Mouse (Mus musculus) right cerebral cortex, postnatal 10 days (tissue): ENCODE measurements around the gene Zfhx3.

Experiments
- DNase-seq, 2 experiments: peaks; one replicate each; pipeline ENCODE4 v3.0.0; 2021; ENCODE audit warnings: low spot score in 2 of 2

The Zfhx3 gene

GRCm38 (mm10) chr8:108715416-108715948 is 773.0 kb downstream of the Zfhx3 start:
- no peak for DNase-seq

- DNase-seq: no peak
These were observed 773.9 kb downstream of the Zfhx3 start for GRCm38 (mm10) chr8:108716291-108716811.

GRCm38 (mm10) chr8:108717545-108717944 is 775.1 kb downstream of the Zfhx3 start:
- DNase-seq: no peak

- no peak for DNase-seq
These were observed 775.6 kb downstream of the Zfhx3 start for GRCm38 (mm10) chr8:108718031-108718430.

GRCm38 (mm10) chr8:108720840-108721239 is 778.4 kb downstream of the Zfhx3 start:
- no peak for DNase-seq

- peak; percentile 75 to 79 for DNase-seq
These were observed 780.4 kb downstream of the Zfhx3 start for GRCm38 (mm10) chr8:108722671-108723513.

GRCm38 (mm10) chr8:108723636-108724035 is 781.2 kb downstream of the Zfhx3 start:
- DNase-seq: no peak

GRCm38 (mm10) chr8:108724818-108725506 is 782.5 kb downstream of the Zfhx3 start:
- DNase-seq: no peak

- DNase-seq: no peak
These were observed 783.2 kb downstream of the Zfhx3 start for GRCm38 (mm10) chr8:108725631-108726030.

- no peak for DNase-seq
These were observed 784.2 kb downstream of the Zfhx3 start for GRCm38 (mm10) chr8:108726541-108727241.

- DNase-seq: no peak
These were observed 786.7 kb downstream of the Zfhx3 start for GRCm38 (mm10) chr8:108729169-108729568.

- no peak for DNase-seq
These were observed 787.4 kb downstream of the Zfhx3 start for GRCm38 (mm10) chr8:108729667-108730329.

- no peak for DNase-seq
These were observed 788.5 kb downstream of the Zfhx3 start for GRCm38 (mm10) chr8:108730907-108731440.

- DNase-seq: no peak
These were observed 790.1 kb downstream of the Zfhx3 start for GRCm38 (mm10) chr8:108732500-108732899.

GRCm38 (mm10) chr8:108733385-108733784 is 790.9 kb downstream of the Zfhx3 start:
- no peak for DNase-seq

- no peak for DNase-seq
These were observed 794.0 kb downstream of the Zfhx3 start for GRCm38 (mm10) chr8:108736442-108736841.

GRCm38 (mm10) chr8:108738179-108738578 is 795.7 kb downstream of the Zfhx3 start:
- DNase-seq: no peak

- DNase-seq: no peak
These were observed 797.1 kb downstream of the Zfhx3 start for GRCm38 (mm10) chr8:108739517-108739916.

- peak; percentile 81 to 87 for DNase-seq
These were observed 798.0 kb downstream of the Zfhx3 start for GRCm38 (mm10) chr8:108740443-108740842.

- no peak for DNase-seq
These were observed 799.2 kb downstream of the Zfhx3 start for GRCm38 (mm10) chr8:108741651-108742050.

- DNase-seq: no peak
These were observed 800.0 kb downstream of the Zfhx3 start for GRCm38 (mm10) chr8:108742465-108742864.
